Mouse (Mus musculus) hindbrain, embryonic 14.5 days (tissue): ENCODE measurements around the gene Eno2. TPM values are rescaled to one million over a fixed set of nuclear protein-coding genes. Genes with fewer than 3 reads are reported as not detected.
"Not testable (repeated sequence)": the region's sequence is repeated elsewhere in the genome, so short reads cannot be mapped to it uniquely, and the experiment has no call there.

Source experiments
- ATAC-seq: fragments of 200-750 bp; cut with Nextera tagmentation; 2 replicates; pipeline ENCODE4 v1.8.0; 2017; ENCODE audit warnings: moderate number of reproducible peaks, mild to moderate bottlenecking, moderate TSS enrichment, moderate library complexity; ENCODE audit not compliant: low FRiP score
- DNase-seq: peaks from one replicate; pipeline ENCODE4 v3.0.0-alpha.2; 2015; ENCODE audit warnings: low spot score
- H3K27ac ChIP-seq: fragments of 300-500 bp; sonication (generic); 2 replicates; pipeline ENCODE4 v1.5.1; 2014; ENCODE audit warnings: mild to moderate bottlenecking, moderate library complexity
- H3K27me3 ChIP-seq: fragments of 300-500 bp; sonication (generic); 2 replicates; pipeline ENCODE4 v1.6.1; 2014; ENCODE audit warnings: mild to moderate bottlenecking, low read length, mixed read lengths; ENCODE audit not compliant: control insufficient read depth, insufficient read depth
- H3K36me3 ChIP-seq: fragments of 300-500 bp; sonication (generic); replicated peaks from 2 replicates; pipeline ENCODE4 v1.6.1; 2014; ENCODE audit not compliant: control insufficient read depth, insufficient read depth
- H3K4me1 ChIP-seq: fragments of 300-500 bp; sonication (generic); replicated peaks from 2 replicates; pipeline ENCODE4 v1.6.1; 2014; ENCODE audit warnings: antibody characterized with exemption, low read length, mixed read lengths; ENCODE audit not compliant: control insufficient read depth, insufficient read depth
- H3K4me2 ChIP-seq: fragments of 300-500 bp; sonication (generic); replicated peaks from 2 replicates; pipeline ENCODE4 v1.6.1; 2014; ENCODE audit warnings: mild to moderate bottlenecking, moderate library complexity
- H3K4me3 ChIP-seq: fragments of 300-500 bp; sonication (generic); replicated peaks from 2 replicates; pipeline ENCODE4 v1.5.1; 2014; ENCODE audit warnings: mild to moderate bottlenecking, low read length
- H3K9ac ChIP-seq: fragments of 300-500 bp; sonication (generic); 2 replicates; pipeline ENCODE4 v1.6.1; 2014
- H3K9me3 ChIP-seq: fragments of 300-500 bp; sonication (generic); 2 replicates; pipeline ENCODE4 v1.6.1; 2016; ENCODE audit warnings: low read length; ENCODE audit not compliant: control insufficient read depth
- WGBS: fragments of 180-500 bp; shearing (Covaris S2); extraction: QIAGEN DNeasy Blood & Tissue Kit; methylation state at CpG from one replicate; pipeline ENCODE4 v1.1.7; 2014; 5-methylcytosine and 5-hydroxymethylcytosine counted together
- polyA plus RNA-seq: library from polyadenylated mRNA; unstranded; fragments of >200 nt; fragmentation: Nextera tagmentation; extraction: Ambion mirVana; gene quantifications from 2 replicates; pipeline ENCODE4 v1.2.1, GENCODE M21; 2014

Gene Eno2
- polyA plus RNA-seq, 1 experiment from 2014 or later, result 142 TPM

GRCm38 (mm10) chr6:124812848-124813247 lies 43.4 kb upstream of the Eno2 start:
- peak overlapping the region; percentile 87 for H3K4me2 ChIP-seq
- DNase-seq, result no peak
- peaks cover 50% of the 10 kb centered on the region for H3K36me3 ChIP-seq
- peaks cover 33% of the 10 kb centered on the region for H3K4me1 ChIP-seq
- no peaks in the 10 kb centered on the region for H3K9me3 ChIP-seq
- H3K27me3 ChIP-seq, result no peaks in the 10 kb centered on the region
- no peak for ATAC-seq
- 23% methylated on average over 9 of the region's 9 CpGs for WGBS
- H3K27ac ChIP-seq, result peak overlapping the region; percentile 77
- peak overlapping the region; percentile 48 for H3K4me3 ChIP-seq
- peak overlapping the region; percentile 80 for H3K9ac ChIP-seq

- 82% methylated on average over 24 of the region's 24 CpGs for WGBS
- Histone ChIP-seq H3K9me3 (no peaks in the 10 kb centered on the region), H3K4me2 (peak overlapping the region; percentile 87), H3K36me3 (peaks cover 40% of the 10 kb centered on the region), H3K4me3 (peak overlapping the region; percentile 48), H3K27me3 (no peaks in the 10 kb centered on the region), H3K4me1 (peaks cover 33% of the 10 kb centered on the region), H3K27ac (no peak overlapping the region), H3K9ac (no peak overlapping the region)
- no peak for DNase-seq
- no peak for ATAC-seq
Measured at GRCm38 (mm10) chr6:124811701-124812560, 42.5 kb upstream of the Eno2 start.

DNA sequence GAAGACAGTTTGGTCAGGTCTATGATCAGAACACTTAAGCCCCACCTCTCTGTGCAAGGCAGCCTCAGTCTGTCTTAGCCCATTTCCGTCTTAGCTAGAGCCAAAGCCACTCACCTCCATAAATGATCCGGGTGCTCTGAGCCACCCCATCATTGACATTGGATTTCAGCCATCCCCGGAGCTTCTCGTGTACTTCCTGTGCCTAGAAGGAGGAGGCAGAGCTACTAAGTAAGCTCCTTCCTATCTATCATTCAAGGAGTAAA lies 41.9 kb upstream of the Eno2 start:
- Histone ChIP-seq H3K4me3 (no peak overlapping the region), H3K4me1 (peaks cover 38% of the 10 kb centered on the region), H3K4me2 (no peak overlapping the region), H3K9me3 (no peaks in the 10 kb centered on the region), H3K36me3 (peaks cover 35% of the 10 kb centered on the region), H3K27me3 (no peaks in the 10 kb centered on the region), H3K9ac (no peak overlapping the region), H3K27ac (no peak overlapping the region)
- WGBS, result 83% methylated on average over 4 of the region's 4 CpGs
- ATAC-seq (no peak), DNase-seq (no peak)

GRCm38 (mm10) chr6:124810566-124811402 lies 41.3 kb upstream of the Eno2 start:
- not testable (repeated sequence) for ATAC-seq, H3K27ac ChIP-seq, H3K9me3 ChIP-seq, DNase-seq, H3K27me3 ChIP-seq, H3K9ac ChIP-seq, H3K4me3 ChIP-seq, H3K4me2 ChIP-seq
- H3K4me1 ChIP-seq, result peaks cover 40% of the 10 kb centered on the region
- 81% methylated on average over 10 of the region's 11 CpGs for WGBS
- peaks cover 29% of the 10 kb centered on the region for H3K36me3 ChIP-seq

- H3K27ac ChIP-seq, result 0 out of 2 replicates have a peak overlapping the region, but pooled peaks have one; percentile 15
- WGBS, result 47% methylated on average over 14 of the region's 14 CpGs
- no peaks in the 10 kb centered on the region for H3K27me3 ChIP-seq
- H3K9ac ChIP-seq, result peak overlapping the region; percentile 57
- peaks cover 44% of the 10 kb centered on the region for H3K4me1 ChIP-seq
- peaks cover 21% of the 10 kb centered on the region for H3K36me3 ChIP-seq
- H3K4me2 ChIP-seq, result peak overlapping the region; percentile 69
- H3K9me3 ChIP-seq, result no peaks in the 10 kb centered on the region
- no peak for DNase-seq
- peak overlapping the region; percentile 44 for H3K4me3 ChIP-seq
- ATAC-seq, result no peak
Measured at GRCm38 (mm10) chr6:124809775-124810538, 40.5 kb upstream of the Eno2 start.

DNA sequence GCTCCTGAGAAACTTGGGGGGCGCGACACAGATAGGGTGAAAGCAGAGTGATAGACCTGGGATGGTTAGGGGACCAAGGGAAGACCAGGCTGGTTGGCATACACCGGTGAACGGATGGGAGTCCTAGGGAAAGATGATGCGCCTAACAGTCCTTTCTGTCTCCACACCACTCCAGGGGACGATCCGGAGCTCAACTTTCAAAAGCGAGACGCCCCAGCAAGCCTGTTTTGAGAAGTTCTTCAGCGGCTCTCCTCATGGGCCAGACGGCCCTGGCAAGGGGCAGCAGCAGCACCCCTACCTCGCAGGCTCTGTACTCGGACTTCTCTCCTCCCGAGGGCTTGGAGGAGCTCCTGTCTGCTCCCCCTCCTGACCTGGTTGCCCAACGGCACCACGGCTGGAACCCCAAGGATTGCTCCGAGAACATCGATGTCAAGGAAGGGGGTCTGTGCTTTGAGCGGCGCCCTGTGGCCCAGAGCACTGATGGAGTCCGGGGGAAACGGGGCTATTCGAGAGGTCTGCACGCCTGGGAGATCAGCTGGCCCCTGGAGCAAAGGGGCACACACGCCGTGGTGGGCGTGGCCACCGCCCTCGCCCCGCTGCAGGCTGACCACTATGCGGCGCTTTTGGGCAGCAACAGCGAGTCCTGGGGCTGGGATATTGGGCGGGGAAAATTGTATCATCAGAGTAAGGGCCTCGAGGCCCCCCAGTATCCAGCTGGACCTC lies 39.7 kb upstream of the Eno2 start:
- Histone ChIP-seq H3K9ac (peak overlapping the region; percentile 57), H3K4me1 (peaks cover 38% of the 10 kb centered on the region), H3K9me3 (no peaks in the 10 kb centered on the region), H3K4me2 (peak overlapping the region; percentile 69), H3K4me3 (peak overlapping the region; percentile 44), H3K27me3 (no peaks in the 10 kb centered on the region), H3K27ac (peak overlapping the region; percentile 70), H3K36me3 (peaks cover 20% of the 10 kb centered on the region)
- under 1% methylated on average over 35 of the region's 35 CpGs for WGBS
- DNase-seq (peak; percentile 77), ATAC-seq (0 out of 2 replicates have a peak, but pooled peaks have one; percentile 7)

DNA sequence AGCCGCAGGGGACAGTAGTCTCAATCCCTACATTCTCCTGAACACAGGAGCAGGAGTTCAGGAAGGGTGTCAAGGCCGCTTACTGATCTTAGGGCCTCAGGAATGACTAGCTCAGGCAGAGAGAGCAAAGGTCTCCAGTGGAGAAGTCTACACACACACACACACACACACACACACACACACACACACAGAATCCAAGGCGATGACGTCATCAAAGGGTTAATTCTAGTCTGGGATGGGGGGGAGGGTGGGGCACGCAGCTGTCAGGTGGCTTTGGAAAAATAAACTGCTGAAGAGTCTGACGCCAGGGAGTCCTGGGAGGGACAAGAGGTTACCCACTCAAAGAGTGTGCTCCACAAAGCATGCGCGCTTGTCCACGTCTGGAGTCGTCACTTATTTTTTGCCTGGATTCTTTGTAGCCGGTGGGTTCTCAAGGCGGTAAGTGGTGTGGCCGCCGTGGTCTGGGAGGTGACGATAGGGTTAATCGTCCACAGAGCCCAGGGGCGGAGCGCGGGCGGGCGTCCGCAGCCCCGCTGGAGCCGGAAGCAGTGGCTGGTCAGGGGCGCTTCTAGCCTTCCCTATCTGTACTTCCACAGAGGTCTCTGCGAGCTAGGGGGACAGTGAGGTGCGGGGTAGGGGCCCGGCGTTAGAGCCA lies 39.0 kb upstream of the Eno2 start, which contains the start of gene Spsb2:
TSS of gene Spsb2 (plus strand) at position 304 of the 655 bp plus-strand sequence.
- Histone ChIP-seq H3K4me3 (peak within 1 kb of the TSS; percentile 44), H3K4me2 (peak within 1 kb of the TSS; percentile 69), H3K4me1 (peaks cover 38% of the 10 kb centered on the region), H3K9ac (peak within 1 kb of the TSS; percentile 57), H3K36me3 (peaks cover 20% of the 10 kb centered on the region), H3K27ac (peak within 1 kb of the TSS; percentile 70), H3K9me3 (no peaks in the 10 kb centered on the region), H3K27me3 (no peaks in the 10 kb centered on the region)
- DNase-seq (peak; percentile 58), ATAC-seq (peak; percentile 35)
- WGBS, result 5% methylated on average over 29 of the region's 29 CpGs

DNA sequence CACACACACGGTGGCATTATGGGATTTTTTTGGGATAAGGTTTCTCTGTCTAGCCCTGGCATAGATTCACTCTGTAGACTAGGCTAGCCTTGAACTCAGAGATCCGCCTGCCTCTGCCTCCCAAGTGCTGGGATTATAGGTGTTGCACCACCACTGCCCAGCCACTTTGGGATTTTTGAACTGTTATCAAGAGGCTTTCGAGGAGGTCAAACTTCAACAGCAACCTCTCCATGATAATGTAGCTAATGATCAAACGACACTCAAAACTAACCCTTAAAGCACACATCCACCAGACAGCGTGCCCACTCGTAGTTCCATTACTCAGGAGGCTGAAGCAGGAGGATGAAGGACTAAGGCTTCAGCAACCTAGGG lies 38.5 kb upstream of the Eno2 start:
- Histone ChIP-seq H3K9me3 (no peaks in the 10 kb centered on the region), H3K4me1 (peaks cover 35% of the 10 kb centered on the region), H3K9ac (peak overlapping the region; percentile 57), H3K36me3 (peaks cover 20% of the 10 kb centered on the region), H3K27ac (peak overlapping the region; percentile 70; the same call in 1 of the 2 replicates), H3K27me3 (no peaks in the 10 kb centered on the region), H3K4me3 (no peak overlapping the region), H3K4me2 (peak overlapping the region; percentile 69)
- 79% methylated on average over 6 of the region's 6 CpGs for whole genome bisulfite sequencing
- no peak for ATAC-seq
- no peak for DNase-seq
